Mouse (Mus musculus) adrenal gland, adult 8-10 months (tissue): Measurements from ENCODE around the gene Klf6. TPM values are rescaled to one million over a fixed set of nuclear protein-coding genes. Genes with fewer than 3 reads are reported as not detected.

Experiments
- DNase-seq: peaks from one replicate; pipeline ENCODE4 v3.0.0; 2022
- total RNA-seq, 4 experiments: library from RNA; stranded (reverse); gene quantifications; 2 replicates each; pipeline ENCODE4 v1.2.4; 2022

Klf6 gene
- total RNA-seq, 4 experiments from 2014 or later, result 34.6 to 57.1 (median 44.8) TPM

DNA sequence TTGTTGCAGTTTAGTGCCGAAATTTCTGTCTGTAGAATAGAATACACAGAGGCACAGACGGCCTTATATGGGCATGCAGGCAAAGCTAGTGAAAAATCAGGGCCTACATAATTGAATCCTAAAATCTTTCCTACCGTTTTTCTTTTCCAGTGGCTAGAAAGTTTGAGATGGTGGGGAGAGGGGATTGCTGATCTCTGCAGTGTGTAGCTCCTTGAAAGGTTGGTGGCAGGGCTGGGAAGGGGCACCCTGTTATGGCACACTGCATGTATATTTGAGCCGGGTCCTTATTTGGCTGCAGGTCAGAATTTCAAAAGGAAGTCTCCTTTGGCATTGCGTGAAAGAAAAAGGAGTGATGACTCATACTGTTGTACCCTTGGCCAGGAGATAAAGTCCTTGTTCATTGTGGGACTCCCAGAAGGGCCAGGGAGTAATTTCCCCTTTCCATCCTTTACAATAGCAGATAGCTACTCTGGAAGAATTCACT is 2.2 kb downstream of the Klf6 start:
- DNase-seq, result peak; percentile 46

DNA sequence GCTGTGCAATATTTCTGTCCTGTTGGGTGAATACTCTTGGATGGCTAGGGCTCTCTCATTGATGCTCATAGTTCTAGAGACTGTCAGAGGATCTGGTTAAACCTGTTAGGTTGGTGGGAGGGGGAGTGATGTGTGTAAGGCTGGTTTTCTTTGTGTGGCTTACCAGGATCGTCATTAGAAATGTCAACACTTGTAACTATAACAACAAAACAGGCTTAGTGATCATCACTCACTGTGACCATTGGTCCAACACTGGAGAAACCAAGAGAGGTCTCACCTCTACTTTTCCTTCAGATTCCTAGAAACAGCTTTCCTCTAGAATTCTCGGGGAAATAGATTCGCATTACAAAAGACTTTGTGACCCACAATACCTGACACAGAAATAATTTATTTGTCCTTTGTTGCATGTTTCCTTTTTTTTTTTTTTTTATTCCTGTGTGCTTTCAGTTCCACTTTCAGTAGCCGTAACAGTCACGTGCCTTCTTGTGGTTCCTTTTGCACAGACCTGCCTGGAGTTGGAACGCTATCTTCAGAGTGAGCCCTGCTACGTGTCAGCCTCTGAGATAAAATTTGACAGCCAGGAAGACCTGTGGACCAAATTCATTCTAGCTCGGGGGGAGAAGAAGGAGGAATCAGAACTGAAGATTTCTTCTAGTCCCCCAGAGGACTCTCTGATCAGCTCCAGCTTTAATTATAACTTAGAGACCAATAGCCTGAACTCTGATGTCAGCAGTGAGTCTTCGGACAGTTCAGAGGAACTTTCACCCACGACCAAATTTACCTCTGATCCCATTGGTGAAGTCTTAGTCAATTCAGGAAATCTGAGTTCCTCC is 3.2 kb downstream of the Klf6 start:
- no peak for DNase-seq

DNA sequence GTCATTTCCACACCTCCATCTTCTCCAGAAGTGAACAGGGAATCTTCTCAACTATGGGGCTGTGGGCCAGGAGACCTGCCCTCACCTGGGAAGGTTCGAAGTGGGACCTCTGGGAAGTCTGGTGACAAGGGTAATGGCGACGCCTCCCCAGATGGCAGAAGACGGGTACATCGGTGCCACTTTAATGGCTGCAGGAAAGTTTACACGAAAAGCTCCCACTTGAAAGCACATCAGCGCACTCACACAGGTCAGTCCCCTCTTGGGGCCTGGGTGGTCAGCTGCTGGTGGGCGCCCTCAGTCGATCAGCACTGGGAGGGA is 3.8 kb downstream of the Klf6 start:
- DNase-seq, result no peak

DNA sequence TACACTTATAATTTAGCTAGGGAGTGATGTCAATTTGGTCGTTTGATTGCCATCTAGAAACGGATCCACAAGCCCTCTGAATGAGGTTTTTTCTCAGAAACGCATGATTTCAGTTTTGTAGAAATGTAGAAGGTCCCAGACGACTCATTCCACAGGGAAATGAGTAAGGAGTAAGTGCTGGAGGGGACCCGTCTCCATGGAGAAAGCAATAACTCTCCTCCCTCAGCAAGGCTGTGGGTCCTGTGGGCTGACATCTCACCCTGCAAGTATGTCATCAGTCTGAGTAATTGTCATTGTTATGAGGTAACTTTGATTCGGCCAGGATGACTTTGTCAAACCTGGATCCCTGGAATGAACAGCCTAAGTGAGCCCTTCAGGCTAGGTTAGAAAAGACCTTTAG is 4.8 kb downstream of the Klf6 start:
- DNase-seq, result peak; percentile 46

DNA sequence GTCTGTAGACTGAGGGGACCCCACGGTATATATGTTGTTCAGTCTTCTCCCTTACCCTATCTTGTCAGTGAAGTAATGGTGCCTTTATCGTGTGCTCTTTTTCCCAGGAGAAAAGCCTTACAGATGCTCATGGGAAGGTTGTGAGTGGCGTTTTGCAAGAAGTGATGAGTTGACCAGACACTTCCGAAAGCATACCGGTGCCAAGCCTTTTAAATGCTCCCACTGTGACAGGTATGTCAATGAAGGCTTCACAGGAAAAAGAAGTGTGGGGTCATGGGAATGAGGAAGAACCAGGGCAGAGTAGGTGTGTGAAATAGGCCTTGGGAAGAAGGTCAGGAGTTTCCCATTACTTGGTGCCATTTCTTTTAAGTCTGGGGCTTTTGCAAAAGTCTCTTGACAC is 5.2 kb downstream of the Klf6 start:
- no peak for DNase-seq

DNA sequence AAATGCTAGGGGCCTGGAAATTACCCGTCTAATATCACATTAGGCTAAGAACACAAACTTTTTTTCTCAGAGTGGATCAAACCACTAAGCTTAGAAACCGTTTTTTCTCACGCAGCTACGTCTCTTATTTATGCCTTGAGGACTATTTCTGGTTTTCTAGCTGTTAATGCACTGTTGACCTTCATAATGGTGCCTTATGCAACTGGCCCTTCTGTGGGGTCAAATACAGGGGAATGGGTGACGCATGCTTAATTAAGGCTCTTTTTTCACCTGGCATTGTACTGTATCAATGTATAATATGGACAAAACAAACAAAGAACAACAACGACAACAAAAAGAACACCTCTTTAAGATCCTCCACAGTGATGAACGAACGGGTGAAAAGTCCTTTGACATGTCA is 7.1 kb downstream of the Klf6 start:
- DNase-seq, result no peak

DNA sequence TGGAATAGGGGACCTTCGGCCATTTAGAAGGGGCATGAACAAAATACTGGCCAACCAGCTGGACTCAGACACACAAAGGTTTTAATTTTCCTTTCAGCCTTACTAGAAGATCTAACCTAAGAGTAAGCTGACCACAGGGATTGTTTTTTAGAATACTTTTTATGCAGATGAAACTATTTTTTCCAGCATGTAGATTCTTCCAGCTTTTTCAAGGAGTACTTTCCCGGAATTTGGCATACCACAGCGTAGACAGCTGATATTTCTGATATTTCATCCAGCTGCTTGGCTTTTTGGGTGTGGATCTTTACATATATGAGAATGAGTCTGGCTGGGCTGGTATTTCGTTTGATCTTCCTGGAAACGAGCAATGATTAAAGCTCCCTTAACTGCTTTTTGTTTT is 8.2 kb downstream of the Klf6 start:
- DNase-seq, result no peak

DNA sequence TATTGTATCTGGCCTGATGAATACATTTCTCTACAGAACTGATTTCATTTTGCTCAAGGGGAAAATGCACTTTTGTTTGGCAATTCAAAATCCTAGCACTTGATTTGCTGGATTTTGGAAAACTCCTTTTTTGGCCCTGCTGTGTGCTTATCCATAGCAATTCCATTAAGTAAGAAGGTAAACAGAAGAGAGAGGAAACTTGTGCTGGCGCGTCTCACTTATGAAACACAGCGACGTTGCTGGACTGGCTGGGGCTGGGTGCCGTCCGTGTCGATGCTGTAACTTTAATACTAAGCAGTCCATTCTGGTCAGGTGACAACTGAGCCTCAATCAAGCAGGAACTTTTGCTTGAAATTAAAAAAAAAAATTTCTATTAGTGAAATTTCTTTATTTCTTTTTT is 8.6 kb downstream of the Klf6 start:
- DNase-seq, result no peak

DNA sequence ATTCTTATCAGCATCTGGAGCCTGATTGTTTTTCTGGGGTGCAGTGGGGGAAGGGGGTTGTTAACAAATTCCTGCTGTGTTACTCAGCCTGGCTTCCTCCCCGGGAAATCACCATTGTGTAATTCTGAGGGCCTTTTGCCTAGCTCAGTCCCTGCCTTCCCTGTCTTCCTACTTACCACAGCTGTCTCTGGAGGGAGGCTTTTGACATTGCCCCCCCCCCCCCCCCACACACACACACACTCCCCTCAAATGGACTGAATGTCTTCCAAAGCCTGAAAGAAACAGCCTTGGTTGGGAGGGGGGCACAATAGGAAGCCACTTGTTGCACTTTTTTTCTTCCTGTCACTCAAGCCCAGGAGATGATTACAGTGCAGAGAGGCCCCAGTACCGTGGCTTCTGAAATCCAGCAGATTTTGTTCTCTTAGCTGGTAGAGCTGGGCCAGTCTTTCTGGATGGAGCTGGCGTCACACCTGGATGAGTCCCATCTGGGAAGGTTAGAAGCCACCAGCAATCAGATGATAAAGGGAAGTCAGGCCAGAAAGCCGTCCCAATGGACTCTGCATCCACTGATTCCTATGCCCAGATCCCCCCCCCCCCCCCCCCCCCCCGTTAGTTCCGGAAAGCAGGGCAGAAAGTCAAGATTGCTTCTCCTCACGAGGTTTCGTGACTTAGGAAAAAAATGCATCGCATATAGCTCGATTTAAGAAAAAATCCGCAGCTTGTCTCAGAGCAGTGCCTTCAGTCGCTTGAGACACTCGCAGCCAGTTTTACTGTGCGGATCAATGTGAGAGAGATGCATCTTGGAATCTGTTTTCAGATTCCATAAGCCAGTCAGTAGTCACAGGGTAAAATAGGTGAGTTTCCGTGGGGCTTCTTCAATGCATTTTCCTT is 9.3 kb downstream of the Klf6 start:
- peak; percentile 67 for DNase-seq

DNA sequence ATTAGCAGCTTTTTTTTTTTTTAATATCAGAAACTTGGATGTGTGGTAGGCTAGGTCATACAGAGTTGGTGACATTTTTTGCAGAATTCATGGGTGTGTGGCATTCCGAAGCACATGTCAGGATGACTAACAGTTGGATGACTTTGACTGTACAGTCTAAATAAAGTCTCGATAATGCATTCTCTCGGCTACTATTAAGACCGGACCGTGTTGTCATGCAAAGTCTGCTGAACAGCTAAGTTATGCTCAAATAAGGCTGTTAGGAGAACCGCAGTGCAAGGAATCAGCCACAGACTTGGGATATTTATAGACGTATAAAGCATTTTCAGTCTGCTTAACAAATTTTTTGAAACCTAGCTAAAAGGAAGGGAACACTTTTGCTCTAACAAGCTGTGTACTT is 10.1 kb downstream of the Klf6 start:
- no peak for DNase-seq

DNA sequence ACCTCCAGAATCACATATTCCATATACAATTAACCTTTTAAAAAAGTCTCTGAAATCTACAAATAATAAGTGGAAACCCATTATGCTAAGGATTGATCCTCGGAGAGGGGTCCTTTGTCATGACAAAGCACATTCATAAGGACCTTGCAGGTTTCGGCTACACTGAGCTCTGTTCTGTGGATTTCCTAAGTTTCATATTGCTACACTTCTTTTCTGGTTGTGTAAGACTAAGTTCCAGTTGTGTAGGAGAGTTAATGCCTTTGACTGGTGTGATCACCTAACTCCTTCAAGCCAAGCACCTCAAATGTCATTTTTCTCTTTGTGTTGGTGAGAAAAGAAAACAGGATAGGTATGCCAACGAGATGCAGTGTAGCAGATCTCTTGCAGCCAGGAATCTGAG is 12.4 kb downstream of the Klf6 start:
- DNase-seq, result no peak

DNA sequence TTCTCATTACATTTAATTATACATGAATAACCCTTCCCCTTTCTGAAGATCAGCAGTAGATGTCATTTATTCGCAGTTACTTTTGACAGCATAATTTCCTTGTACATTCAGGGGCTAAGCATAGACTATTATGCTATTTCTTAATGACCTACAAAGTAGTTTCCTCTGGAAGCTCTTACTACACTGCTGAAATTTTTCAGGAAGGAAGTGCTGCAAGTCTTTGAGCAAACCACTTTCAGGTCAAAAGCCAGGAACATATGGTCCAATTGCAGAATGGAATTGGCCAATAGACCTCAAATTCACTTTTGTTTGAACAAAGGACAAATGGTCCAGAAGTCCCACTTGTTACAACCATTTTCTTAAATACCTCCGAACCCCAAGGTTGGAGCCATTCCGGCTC is 14.2 kb downstream of the Klf6 start:
- DNase-seq, result no peak

DNA sequence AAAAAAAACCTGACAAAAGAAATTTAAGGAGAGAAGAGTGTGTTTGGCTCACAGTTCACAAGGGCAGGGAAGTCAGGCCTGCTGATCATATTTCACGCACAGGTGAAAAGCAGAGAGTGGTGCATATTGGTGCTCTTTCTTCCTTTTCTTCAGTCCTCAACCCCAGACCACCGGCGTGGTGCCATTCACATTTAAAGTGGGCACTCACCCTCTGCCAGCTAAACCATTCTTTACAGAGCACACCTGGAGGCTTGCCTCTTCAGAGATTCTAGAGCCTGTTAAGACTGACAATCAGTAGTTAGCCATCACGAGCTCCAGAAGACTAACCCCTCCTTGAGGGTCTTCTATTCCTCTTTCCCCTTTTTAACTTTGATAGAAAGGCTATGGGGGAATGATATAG is 17.5 kb downstream of the Klf6 start:
- no peak for DNase-seq

DNA sequence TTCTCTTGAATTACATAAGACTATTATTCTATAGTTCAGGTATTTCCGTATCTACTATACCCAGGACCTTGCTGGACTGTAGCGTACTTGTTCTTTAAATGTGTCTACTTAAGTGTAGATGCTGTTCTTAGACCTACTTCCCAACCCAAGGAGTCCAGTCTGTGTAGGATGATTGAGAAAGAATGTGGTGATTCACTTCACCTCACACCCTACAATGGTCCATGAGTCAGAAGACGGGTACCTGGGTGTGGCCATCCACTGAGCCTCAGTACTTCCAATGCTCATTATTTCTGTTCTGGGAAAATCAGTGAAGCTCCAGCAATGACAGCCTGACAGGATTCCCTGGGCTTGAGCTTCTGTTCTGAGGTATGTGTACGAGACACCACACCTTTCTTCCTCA is 25.5 kb downstream of the Klf6 start:
- DNase-seq, result no peak

DNA sequence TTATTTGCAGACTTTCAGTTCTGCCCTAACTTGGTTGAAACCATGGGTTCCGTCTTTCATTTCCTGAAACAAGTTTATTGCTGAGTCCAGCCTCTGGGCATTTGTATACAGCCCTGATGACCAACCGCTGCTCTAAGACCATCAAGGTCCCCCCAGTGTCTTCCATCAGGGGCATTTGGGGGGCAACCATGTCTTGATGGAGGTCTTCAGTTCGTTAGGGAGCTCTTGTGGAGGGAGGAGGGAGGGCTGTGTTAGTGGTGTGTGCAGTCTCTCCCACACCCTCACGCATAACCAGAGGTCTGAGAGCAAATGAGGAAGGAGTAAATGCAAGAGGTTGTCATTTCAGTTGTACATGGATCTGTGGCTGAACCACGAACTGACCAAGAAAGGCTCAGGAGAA is 26.9 kb downstream of the Klf6 start:
- no peak for DNase-seq

DNA sequence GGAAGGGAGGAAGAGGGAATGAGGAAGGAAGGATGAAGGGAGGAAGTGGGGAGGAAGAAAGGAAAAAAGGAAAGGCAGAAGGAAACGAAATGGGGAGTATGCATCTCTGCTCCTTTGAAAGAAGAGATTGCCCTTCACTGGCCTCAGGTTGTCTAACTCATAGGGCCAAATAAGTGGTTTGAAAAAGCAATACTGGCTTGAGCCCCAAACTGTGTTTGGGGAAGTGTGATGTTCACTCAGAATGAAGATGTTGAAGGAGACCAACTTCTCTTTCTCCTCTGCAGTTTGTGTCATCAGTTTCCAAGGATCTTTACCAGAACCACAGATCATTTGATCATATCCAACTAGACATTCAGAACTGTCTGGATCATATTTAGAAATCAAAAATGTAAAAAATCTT is 27.4 kb downstream of the Klf6 start:
- no peak for DNase-seq

DNA sequence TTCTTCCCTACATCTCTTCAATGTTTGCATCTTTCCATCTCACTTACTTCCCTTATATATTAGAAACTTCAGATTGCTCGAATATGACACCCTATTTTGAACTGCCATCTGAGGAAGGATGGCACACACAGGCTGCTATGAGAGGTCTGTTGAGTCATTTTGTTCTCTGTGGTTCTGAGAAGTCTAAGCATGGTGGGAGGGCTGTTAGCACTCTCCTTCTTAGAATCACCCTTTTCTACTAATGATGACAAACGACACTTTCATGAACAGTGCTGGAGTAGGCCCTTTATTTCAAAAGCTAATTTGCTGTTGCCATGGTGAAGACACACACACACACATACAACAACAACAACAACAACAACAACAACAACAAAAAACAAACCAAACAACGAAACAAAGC is 28.8 kb downstream of the Klf6 start:
- no peak for DNase-seq

DNA sequence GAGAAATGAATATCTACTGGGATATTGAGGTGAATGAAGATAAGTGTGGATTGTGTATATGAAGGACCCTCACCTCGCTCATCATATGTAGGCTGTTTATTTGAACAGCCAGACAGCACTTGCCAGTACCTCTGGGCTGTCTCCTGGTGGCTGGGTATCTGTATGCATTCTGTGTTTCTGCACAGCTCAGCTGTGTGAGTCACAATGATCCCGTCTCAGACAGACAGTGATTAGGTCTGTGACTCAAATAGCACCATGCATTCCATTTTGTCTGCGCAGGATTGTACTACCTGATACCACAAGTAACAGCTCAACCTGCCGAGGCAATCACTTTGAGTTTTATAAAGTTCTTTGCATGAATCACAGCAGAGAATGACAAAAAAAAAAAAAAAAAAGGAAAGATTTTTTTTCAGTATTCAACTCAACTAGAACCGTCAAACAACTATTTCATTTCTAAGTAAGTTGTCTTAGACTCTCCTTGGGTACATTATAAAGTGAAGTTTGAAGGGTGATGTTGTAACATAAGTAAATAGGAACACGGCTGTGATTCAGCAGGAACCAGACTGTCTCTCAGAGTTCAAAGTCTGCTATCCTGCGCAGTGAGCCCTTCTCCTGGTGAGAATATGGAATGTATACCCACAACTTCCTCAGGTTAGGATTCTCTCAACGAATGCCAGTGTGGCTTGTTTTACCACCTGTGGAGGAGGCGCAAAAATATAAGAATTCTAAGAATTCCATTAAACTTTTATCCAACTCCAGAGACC is 31.6 kb downstream of the Klf6 start:
- DNase-seq, result no peak

DNA sequence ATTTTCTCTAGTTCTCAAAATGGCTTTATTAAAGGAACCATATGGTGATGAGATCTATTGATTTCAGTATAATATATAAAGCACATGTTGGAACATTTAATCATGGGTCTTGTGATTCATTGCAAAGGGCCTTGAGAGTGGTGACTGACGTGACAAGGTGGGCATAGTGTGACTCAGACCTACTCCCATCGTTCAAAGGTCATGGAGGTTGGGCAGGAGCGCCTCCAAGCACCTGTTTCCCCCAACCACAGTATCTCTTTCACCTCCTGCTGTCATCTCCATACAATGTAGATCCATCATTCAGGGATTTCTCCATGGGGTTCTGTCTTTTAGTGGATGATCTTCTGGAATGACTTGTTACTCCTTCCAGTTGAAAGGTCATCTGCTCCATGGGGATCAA is 33.6 kb downstream of the Klf6 start:
- DNase-seq, result no peak

DNA sequence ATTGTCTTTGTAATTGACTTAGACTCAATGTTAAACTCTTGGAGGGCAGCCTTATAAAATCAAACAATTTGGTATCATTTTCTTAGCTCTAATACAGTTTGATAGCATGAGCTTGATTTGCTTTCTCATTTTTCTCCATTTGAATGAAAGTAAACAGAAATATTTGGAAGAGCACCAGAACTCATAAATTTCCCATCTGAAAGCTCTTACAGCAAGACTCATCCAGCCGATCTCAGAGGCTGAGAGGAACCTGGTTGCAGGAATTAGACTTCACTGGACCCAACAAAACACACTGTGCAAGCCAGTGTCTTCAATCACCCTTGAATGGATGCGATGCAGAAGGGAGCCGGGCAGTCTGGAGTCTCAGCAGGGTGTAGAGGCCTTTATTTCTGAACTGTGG is 34.6 kb downstream of the Klf6 start:
- DNase-seq, result no peak

DNA sequence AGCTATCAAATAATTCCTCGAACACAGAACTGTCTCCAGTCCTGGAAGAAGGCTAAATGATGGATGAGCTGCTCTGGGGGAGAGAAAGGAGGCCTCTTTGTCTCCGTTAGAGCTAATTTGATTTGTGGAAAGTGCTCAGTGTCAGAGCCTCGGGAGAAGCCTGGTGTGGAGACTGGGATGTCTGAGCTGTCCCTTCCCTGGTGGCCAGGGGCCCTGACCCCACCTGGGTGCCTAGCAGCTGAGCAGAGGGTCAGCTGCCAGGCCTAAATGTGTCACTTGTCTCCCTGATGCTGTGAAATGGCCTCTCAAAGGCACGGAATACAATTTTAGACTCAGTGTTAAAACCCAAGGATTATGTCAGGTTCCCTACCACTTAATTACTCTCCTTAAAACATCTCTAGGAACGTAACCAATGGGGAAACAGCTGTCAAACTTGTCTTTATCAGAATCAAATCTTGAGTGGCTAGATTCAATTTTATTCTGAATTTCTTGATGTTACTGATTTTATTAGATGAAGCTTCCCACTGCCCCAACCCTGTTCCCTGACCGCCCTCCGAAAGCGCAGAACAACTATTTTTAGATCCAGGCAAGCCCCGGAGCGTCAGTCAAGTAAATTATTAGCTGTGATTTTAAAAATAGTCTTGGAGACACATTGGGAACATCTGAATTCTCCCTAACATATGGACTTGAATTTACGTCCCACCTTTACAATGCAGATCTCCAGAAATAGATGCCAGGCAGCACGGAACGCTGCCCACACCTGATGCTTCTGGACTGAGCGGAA is 36.1 kb downstream of the Klf6 start:
- no peak for DNase-seq

DNA sequence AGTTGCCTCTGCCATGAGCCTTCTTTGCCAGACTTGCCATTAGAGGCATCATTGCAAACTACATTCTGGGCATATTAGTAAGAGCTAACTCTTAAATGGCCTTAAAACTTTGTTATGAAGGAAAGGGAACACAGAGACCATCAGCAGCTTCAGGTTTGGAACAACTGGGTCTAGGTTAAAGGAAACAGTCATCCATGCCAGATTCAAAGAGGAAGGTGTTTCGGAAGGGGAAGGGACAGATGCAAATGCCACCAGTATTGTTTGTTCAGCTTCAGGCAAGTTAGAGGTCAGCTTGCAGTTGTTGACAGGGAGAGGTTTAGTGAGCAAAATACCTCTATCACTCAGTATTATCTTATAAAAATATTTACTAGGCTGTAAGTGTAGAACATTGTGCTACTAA is 37.7 kb downstream of the Klf6 start:
- DNase-seq, result no peak
